Mouse (Mus musculus): Measurements from ENCODE around the gene Atraid. TPM values are rescaled to one million over a fixed set of nuclear protein-coding genes. Genes with fewer than 3 reads are reported as not detected.

Atraid gene
- total RNA-seq, 4 experiments from 2014 or later = 41.9 to 51.2 (median 47.9) TPM

DNA sequence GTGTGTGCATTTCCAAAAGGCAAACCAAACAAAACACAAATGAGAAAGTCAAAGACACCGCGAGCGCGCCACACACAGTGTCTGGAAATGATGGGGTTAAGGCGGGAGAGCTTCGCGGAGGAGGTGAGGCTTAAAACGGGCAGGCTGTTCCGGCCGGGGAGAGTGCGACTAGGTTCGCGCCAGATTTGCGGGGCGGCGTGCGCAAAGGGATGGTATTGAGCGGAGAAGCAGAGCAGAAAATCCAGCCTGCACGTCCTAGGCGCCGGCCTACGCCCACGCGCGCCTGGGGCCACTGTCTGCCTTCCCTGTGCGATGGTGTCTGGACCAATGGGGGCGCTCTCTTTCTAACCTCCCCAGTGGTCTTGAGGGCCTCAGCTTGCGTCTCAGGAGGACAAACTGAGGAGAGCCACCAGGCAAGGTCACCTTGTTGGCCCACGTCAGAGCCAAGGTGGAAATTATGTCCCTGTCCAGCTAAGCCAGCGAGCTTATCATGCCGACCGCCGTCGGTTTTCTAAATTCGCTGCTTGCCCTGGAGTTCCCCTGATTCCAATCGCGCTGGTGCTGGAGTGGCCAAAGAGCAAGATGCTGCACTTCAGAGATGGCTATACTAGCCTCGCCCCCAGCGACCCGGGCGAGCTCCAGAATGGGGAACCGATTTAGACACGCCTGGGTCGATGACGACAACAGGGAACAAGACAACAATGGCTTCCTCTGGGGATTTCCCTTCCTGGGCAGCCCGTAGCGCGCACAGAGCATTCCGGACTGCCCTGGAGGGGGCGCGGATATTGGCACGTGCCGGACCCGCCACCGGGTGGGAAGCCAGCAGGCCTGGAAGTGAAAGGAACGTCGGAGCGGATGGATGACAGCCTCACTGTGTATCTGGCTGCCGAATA, 46.9 kb downstream of the Atraid start:
- no peak for DNase-seq (ENCODE audit: low spot score in 2 of 2)

DNA sequence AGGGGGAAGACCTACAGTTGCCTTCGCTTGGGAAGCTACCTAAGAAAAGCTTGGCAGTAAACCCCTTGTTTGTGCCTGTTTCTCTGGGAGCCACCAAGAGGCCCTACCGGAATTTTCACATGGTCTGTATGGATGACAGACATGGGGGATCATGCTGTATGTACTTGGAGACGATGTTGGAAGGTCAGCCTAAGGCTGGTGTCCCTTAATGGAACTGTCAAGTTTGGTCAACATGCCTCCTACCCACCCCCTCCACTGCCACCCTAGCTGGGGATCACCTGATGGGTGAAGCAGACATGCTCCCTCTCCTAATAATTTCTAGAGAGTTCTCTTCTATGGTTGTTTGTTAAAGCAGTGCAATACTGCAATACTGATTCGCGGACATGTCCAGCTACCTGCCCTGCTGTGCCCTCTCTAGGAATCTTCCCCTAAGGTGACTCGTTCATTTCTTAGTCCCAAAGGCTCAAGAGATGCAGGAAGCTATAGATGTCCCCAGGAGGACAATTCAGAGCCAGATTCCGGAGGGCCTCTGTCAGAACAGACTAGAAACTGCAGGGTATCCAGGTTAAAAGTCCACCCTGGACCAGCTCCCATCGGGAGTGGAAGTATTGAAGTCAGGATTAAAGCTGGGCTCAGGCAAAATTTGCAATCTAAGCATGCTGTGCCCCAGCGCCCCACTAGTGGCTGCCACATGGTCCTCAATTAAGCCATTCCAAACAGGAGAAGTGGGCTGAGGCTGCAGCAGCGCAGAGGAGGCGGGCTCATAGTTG, 47.8 kb downstream of the Atraid start:
- DNase-seq (ENCODE audit: low spot score in 2 of 2) = no peak

Other genes starting within 250 kb of the Atraid start
- gene Mapre3, start 233.7 kb upstream of the Atraid start, total RNA-seq (2022) = 100 to 1,000 TPM in 1 of 4 experiments, 10 to 100 TPM in 3; 88.7 to 101 (median 92.6) TPM
- gene Tmem214, start 180.3 kb upstream of the Atraid start, total RNA-seq (2022) = 10 to 100 TPM; 26.5 to 32.4 (median 29.7) TPM
- 1 to 10 TPM; 2.7 to 5.6 (median 3.2) TPM for gene Agbl5, start 159.6 kb upstream of the Atraid start, total RNA-seq (2022)
- gene Ost4, start 140.5 kb upstream of the Atraid start, total RNA-seq (2022) = 100 to 1,000 TPM in 2 of 4 experiments, 10 to 100 TPM in 2; 96.6 to 117 (median 105) TPM
- gene Emilin1, start 134.9 kb upstream of the Atraid start, total RNA-seq (2022) = 1 to 10 TPM; 1.7 to 3.0 (median 2.8) TPM
- 10 to 100 TPM; 35.7 to 40.5 (median 38.2) TPM for gene Khk, start 126.9 kb upstream of the Atraid start, total RNA-seq (2022)
- 1 to 10 TPM; 2.2 to 4.9 (median 3.3) TPM for gene Cgref1, start 102.7 kb upstream of the Atraid start, total RNA-seq (2022)
- 10 to 100 TPM; 70.1 to 75.2 (median 74.2) TPM for gene Preb, start 88.0 kb upstream of the Atraid start, total RNA-seq (2022)
- under 1 TPM; 0.07 to 0.24 (median 0.15) TPM for gene Tcf23, start 79.7 kb upstream of the Atraid start, total RNA-seq (2022)
- gene Slc5a6, start 612 bp downstream of the Atraid start, total RNA-seq (2022) = 1 to 10 TPM; 6.1 to 7.9 (median 6.7) TPM
- gene Cad, start 6.5 kb downstream of the Atraid start, total RNA-seq (2022) = 10 to 100 TPM; 25.5 to 30.8 (median 27.9) TPM
- not detected for gene Dnajc5g, start 58.0 kb downstream of the Atraid start, total RNA-seq (2022)
- under 1 TPM in 2 of 4 experiments, not detected in 2; 0.18 to 0.24 TPM for gene Slc30a3, start 59.9 kb downstream of the Atraid start, total RNA-seq (2022)
- 100 to 1,000 TPM; 420 to 527 (median 441) TPM for gene Trim54, start 68.4 kb downstream of the Atraid start, total RNA-seq (2022)
- gene Ucn, start 90.5 kb downstream of the Atraid start, total RNA-seq (2022) = not detected
- 10 to 100 TPM; 19.2 to 26.8 (median 22.7) TPM for gene Mpv17, start 105.9 kb downstream of the Atraid start, total RNA-seq (2022)
- under 1 TPM; 0.15 to 0.56 (median 0.29) TPM for gene Gm29609, start 131.6 kb downstream of the Atraid start, total RNA-seq (2022)
- gene Gtf3c2, start 131.8 kb downstream of the Atraid start, total RNA-seq (2022) = 10 to 100 TPM; 20.5 to 28.0 (median 23.2) TPM
- gene Snx17, start 144.9 kb downstream of the Atraid start, total RNA-seq (2022) = 10 to 100 TPM; 31.3 to 35.8 (median 31.7) TPM
- 10 to 100 TPM; 42.1 to 68.2 (median 50.8) TPM for gene Eif2b4, start 145.1 kb downstream of the Atraid start, total RNA-seq (2022)
- 10 to 100 TPM in 1 of 4 experiments, 1 to 10 TPM in 3; 6.5 to 12.3 (median 8.5) TPM for gene Zfp513, start 154.0 kb downstream of the Atraid start, total RNA-seq (2022)
- gene Ppm1g, start 172.4 kb downstream of the Atraid start, total RNA-seq (2022) = 10 to 100 TPM; 38.2 to 49.9 (median 45.2) TPM
- gene Nrbp1, start 192.6 kb downstream of the Atraid start, total RNA-seq (2022) = 10 to 100 TPM; 43.9 to 54.8 (median 51.2) TPM
- not detected for gene Gm9970, start 192.9 kb downstream of the Atraid start, total RNA-seq (2022)
- 1 to 10 TPM in 3 of 4 experiments, under 1 TPM in 1; 0.68 to 1.4 (median 1.2) TPM for gene Krtcap3, start 203.4 kb downstream of the Atraid start, total RNA-seq (2022)
- 10 to 100 TPM; 24.6 to 32.9 (median 28.6) TPM for gene Ift172, start 242.8 kb downstream of the Atraid start, total RNA-seq (2022)
- 1 to 10 TPM; 1.1 to 2.0 (median 1.2) TPM for gene Fndc4, start 247.8 kb downstream of the Atraid start, total RNA-seq (2022)
- gene Gckr, start 249.1 kb downstream of the Atraid start, total RNA-seq (2022) = not detected